Mouse (Mus musculus): ENCODE measurements around the gene Atp8b5.

DNA sequence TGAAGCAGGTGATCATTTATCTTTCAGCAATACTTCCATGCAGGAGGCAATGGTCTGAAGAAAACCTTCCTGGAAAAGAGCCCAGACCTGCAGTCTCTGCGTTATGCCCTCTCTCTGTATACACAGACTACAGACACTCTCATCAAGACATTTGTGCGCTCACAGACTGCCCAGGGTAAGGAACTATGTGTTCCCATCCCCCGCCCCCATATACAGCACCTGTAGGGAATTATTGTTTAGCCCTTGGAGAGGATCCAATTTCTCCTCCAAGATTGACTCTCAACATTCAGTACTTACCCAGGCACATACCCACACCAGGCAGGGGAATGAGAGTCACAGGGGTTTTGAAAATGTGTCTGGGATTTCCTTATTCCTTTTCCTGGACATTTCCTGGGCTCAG is 7.5 kb upstream of the Atp8b5 start:
- TF ChIP-seq POLR2A (IDR thresholded peaks at IDR 0.05; ENCODE audit: low read depth, low read length) (no peak), CTCF (IDR thresholded peaks at IDR 0.05; ENCODE audit: extremely low read depth, insufficient read length, insufficient replicate concordance, low read depth, low read length) (no peak)
